Mouse (Mus musculus): ENCODE results near the gene Shc3. TPM values are rescaled to one million over a fixed set of nuclear protein-coding genes. Genes with fewer than 3 reads are reported as not detected.

The Shc3 gene
- polyA plus RNA-seq, 1 experiment from 2014 or later, result 4.3 TPM

GRCm38 (mm10) chr13:51580263-51581044, 11.2 kb upstream of the Shc3 start:
- no peaks in the 10 kb centered on the region for H3K27me3 ChIP-seq (replicated peaks; ENCODE audit: control insufficient read depth, insufficient read depth, low read length)
- DNase-seq (ENCODE audit: low spot score) (peak; percentile 97), ATAC-seq (peak; percentile 96)
- H3K4me3 ChIP-seq (ENCODE audit: low read depth, low read length), result peak overlapping the region; percentile 1; the same call in 1 of the 2 replicates
- WGBS, result under 1% methylated on average over 8 of the region's 8 CpGs
- peaks cover 16% of the 10 kb centered on the region; the same call in 1 of the 2 replicates for H3K4me1 ChIP-seq (ENCODE audit: control insufficient read depth, insufficient read depth, low read length)
- no peaks in the 10 kb centered on the region for H3K9me3 ChIP-seq (replicated peaks; ENCODE audit: control insufficient read depth, low read length)
- no peaks in the 10 kb centered on the region for H3K36me3 ChIP-seq (ENCODE audit: control insufficient read depth, insufficient read depth, low read length)
- no peak overlapping the region for H3K9ac ChIP-seq (ENCODE audit: low read length)
- peak overlapping the region; percentile 43 for H3K4me2 ChIP-seq (ENCODE audit: low read length)
- H3K27ac ChIP-seq (ENCODE audit: low read depth, low read length), result peak overlapping the region; percentile 61

GRCm38 (mm10) chr13:51573849-51574248, 4.6 kb upstream of the Shc3 start:
- ATAC-seq (no peak), DNase-seq (ENCODE audit: low spot score) (peak; percentile 34)
- Histone ChIP-seq H3K4me3 (ENCODE audit: low read depth, low read length) (no peak overlapping the region), H3K4me1 (ENCODE audit: control insufficient read depth, insufficient read depth, low read length) (peaks cover 7% of the 10 kb centered on the region), H3K9me3 (replicated peaks; ENCODE audit: control insufficient read depth, low read length) (no peaks in the 10 kb centered on the region), H3K4me2 (ENCODE audit: low read length) (0 out of 2 replicates have a peak overlapping the region, but pooled peaks have one; percentile 14), H3K27me3 (replicated peaks; ENCODE audit: control insufficient read depth, insufficient read depth, low read length) (no peaks in the 10 kb centered on the region), H3K27ac (ENCODE audit: low read depth, low read length) (no peak overlapping the region), H3K36me3 (ENCODE audit: control insufficient read depth, insufficient read depth, low read length) (no peaks in the 10 kb centered on the region), H3K9ac (ENCODE audit: low read length) (0 out of 2 replicates have a peak overlapping the region, but pooled peaks have one; percentile 7)
- 34% methylated on average over 11 of the region's 11 CpGs for WGBS

- H3K4me2 ChIP-seq (ENCODE audit: low read length), result peak overlapping the region; percentile 97
- peak overlapping the region; percentile 62 for H3K4me3 ChIP-seq (ENCODE audit: low read depth, low read length)
- peak; percentile 11; the same call in 1 of the 2 replicates for ATAC-seq
- no peaks in the 10 kb centered on the region for H3K9me3 ChIP-seq (replicated peaks; ENCODE audit: control insufficient read depth, low read length)
- no peaks in the 10 kb centered on the region for H3K36me3 ChIP-seq (ENCODE audit: control insufficient read depth, insufficient read depth, low read length)
- peak; percentile 55 for DNase-seq (ENCODE audit: low spot score)
- peaks cover 22% of the 10 kb centered on the region for H3K4me1 ChIP-seq (ENCODE audit: control insufficient read depth, insufficient read depth, low read length)
- H3K27me3 ChIP-seq (replicated peaks; ENCODE audit: control insufficient read depth, insufficient read depth, low read length), result no peaks in the 10 kb centered on the region
- under 1% methylated on average over 9 of the region's 9 CpGs for WGBS
- peak overlapping the region; percentile 47; the same call in 1 of the 2 replicates for H3K9ac ChIP-seq (ENCODE audit: low read length)
- peak overlapping the region; percentile 56; the same call in 1 of the 2 replicates for H3K27ac ChIP-seq (ENCODE audit: low read depth, low read length)
Observed at GRCm38 (mm10) chr13:51570111-51570510, 892 bp upstream of the Shc3 start.

- H3K9me3 ChIP-seq (replicated peaks; ENCODE audit: control insufficient read depth, low read length), result no peaks in the 10 kb centered on the region
- H3K27ac ChIP-seq (ENCODE audit: low read depth, low read length), result peak overlapping the region; percentile 56
- peak overlapping the region; percentile 62 for H3K4me3 ChIP-seq (ENCODE audit: low read depth, low read length)
- DNase-seq (ENCODE audit: low spot score), result no peak
- peak; percentile 72 for ATAC-seq
- H3K9ac ChIP-seq (ENCODE audit: low read length), result peak overlapping the region; percentile 47
- 0% methylated on average over 7 of the region's 7 CpGs for WGBS
- H3K4me2 ChIP-seq (ENCODE audit: low read length), result peak overlapping the region; percentile 97
- H3K27me3 ChIP-seq (replicated peaks; ENCODE audit: control insufficient read depth, insufficient read depth, low read length), result no peaks in the 10 kb centered on the region
- peaks cover 22% of the 10 kb centered on the region for H3K4me1 ChIP-seq (ENCODE audit: control insufficient read depth, insufficient read depth, low read length)
- H3K36me3 ChIP-seq (ENCODE audit: control insufficient read depth, insufficient read depth, low read length), result no peaks in the 10 kb centered on the region
Observed at GRCm38 (mm10) chr13:51569685-51570068, 458 bp upstream of the Shc3 start.

- 1% methylated on average over 13 of the region's 13 CpGs for WGBS
- H3K4me3 ChIP-seq (ENCODE audit: low read depth, low read length), result peak overlapping the region; percentile 62
- peaks cover 22% of the 10 kb centered on the region for H3K4me1 ChIP-seq (ENCODE audit: control insufficient read depth, insufficient read depth, low read length)
- peak; percentile 3; the same call in 1 of the 2 replicates for ATAC-seq
- peak; percentile 76 for DNase-seq (ENCODE audit: low spot score)
- H3K27ac ChIP-seq (ENCODE audit: low read depth, low read length), result peak overlapping the region; percentile 90
- peak overlapping the region; percentile 97 for H3K4me2 ChIP-seq (ENCODE audit: low read length)
- H3K27me3 ChIP-seq (replicated peaks; ENCODE audit: control insufficient read depth, insufficient read depth, low read length), result no peaks in the 10 kb centered on the region
- no peaks in the 10 kb centered on the region for H3K9me3 ChIP-seq (replicated peaks; ENCODE audit: control insufficient read depth, low read length)
- no peaks in the 10 kb centered on the region for H3K36me3 ChIP-seq (ENCODE audit: control insufficient read depth, insufficient read depth, low read length)
- peak overlapping the region; percentile 65 for H3K9ac ChIP-seq (ENCODE audit: low read length)
Observed at GRCm38 (mm10) chr13:51568501-51568901, 718 bp downstream of the Shc3 start.

- H3K4me3 ChIP-seq (ENCODE audit: low read depth, low read length), result peak overlapping the region; percentile 62
- no peaks in the 10 kb centered on the region for H3K9me3 ChIP-seq (replicated peaks; ENCODE audit: control insufficient read depth, low read length)
- no peak for ATAC-seq
- no peaks in the 10 kb centered on the region for H3K27me3 ChIP-seq (replicated peaks; ENCODE audit: control insufficient read depth, insufficient read depth, low read length)
- H3K27ac ChIP-seq (ENCODE audit: low read depth, low read length), result peak overlapping the region; percentile 90
- peaks cover 22% of the 10 kb centered on the region for H3K4me1 ChIP-seq (ENCODE audit: control insufficient read depth, insufficient read depth, low read length)
- peak; percentile 45 for DNase-seq (ENCODE audit: low spot score)
- 0 out of 2 replicates have a peak, but pooled peaks cover 4% of the 10 kb centered on the region for H3K36me3 ChIP-seq (ENCODE audit: control insufficient read depth, insufficient read depth, low read length)
- peak overlapping the region; percentile 97 for H3K4me2 ChIP-seq (ENCODE audit: low read length)
- under 1% methylated on average over 38 of the region's 38 CpGs for WGBS
- peak overlapping the region; percentile 79 for H3K9ac ChIP-seq (ENCODE audit: low read length)
Observed at GRCm38 (mm10) chr13:51567411-51567851, 1.8 kb downstream of the Shc3 start.

- no peaks in the 10 kb centered on the region for H3K9me3 ChIP-seq (replicated peaks; ENCODE audit: control insufficient read depth, low read length)
- 0% methylated on average over 41 of the region's 42 CpGs for WGBS
- peak overlapping the region; percentile 97 for H3K4me2 ChIP-seq (ENCODE audit: low read length)
- H3K36me3 ChIP-seq (ENCODE audit: control insufficient read depth, insufficient read depth, low read length), result 0 out of 2 replicates have a peak, but pooled peaks cover 4% of the 10 kb centered on the region
- no peaks in the 10 kb centered on the region for H3K27me3 ChIP-seq (replicated peaks; ENCODE audit: control insufficient read depth, insufficient read depth, low read length)
- peaks cover 22% of the 10 kb centered on the region for H3K4me1 ChIP-seq (ENCODE audit: control insufficient read depth, insufficient read depth, low read length)
- peak overlapping the region; percentile 79 for H3K9ac ChIP-seq (ENCODE audit: low read length)
- DNase-seq (ENCODE audit: low spot score), result no peak
- H3K4me3 ChIP-seq (ENCODE audit: low read depth, low read length), result peak overlapping the region; percentile 62
- no peak for ATAC-seq
- H3K27ac ChIP-seq (ENCODE audit: low read depth, low read length), result peak overlapping the region; percentile 90; the same call in 1 of the 2 replicates
Observed at GRCm38 (mm10) chr13:51567078-51567395, 2.2 kb downstream of the Shc3 start.

GRCm38 (mm10) chr13:51566371-51567077, 2.7 kb downstream of the Shc3 start:
- Histone ChIP-seq H3K9ac (ENCODE audit: low read length) (peak overlapping the region; percentile 79), H3K9me3 (replicated peaks; ENCODE audit: control insufficient read depth, low read length) (no peaks in the 10 kb centered on the region), H3K4me1 (ENCODE audit: control insufficient read depth, insufficient read depth, low read length) (peaks cover 22% of the 10 kb centered on the region), H3K4me3 (ENCODE audit: low read depth, low read length) (peak overlapping the region; percentile 62), H3K27me3 (replicated peaks; ENCODE audit: control insufficient read depth, insufficient read depth, low read length) (no peaks in the 10 kb centered on the region), H3K4me2 (ENCODE audit: low read length) (peak overlapping the region; percentile 97), H3K36me3 (ENCODE audit: control insufficient read depth, insufficient read depth, low read length) (0 out of 2 replicates have a peak, but pooled peaks cover 4% of the 10 kb centered on the region), H3K27ac (ENCODE audit: low read depth, low read length) (no peak overlapping the region)
- DNase-seq (ENCODE audit: low spot score) (no peak), ATAC-seq (no peak)
- 3% methylated on average over 22 of the region's 22 CpGs for WGBS
